Mouse (Mus musculus) stomach, postnatal 0 days (tissue): ENCODE results near the gene Plekhj1. TPM values are rescaled to one million over a fixed set of nuclear protein-coding genes. Genes with fewer than 3 reads are reported as not detected.

Source experiments
- ATAC-seq: fragments of 200-750 bp; cut with Nextera tagmentation; 2 replicates; pipeline ENCODE4 v1.8.0; 2017; ENCODE audit not compliant: low FRiP score, low TSS enrichment
- DNase-seq: peaks from one replicate; pipeline ENCODE4 v3.0.0-alpha.2; 2016; ENCODE audit warnings: low spot score
- H3K27ac ChIP-seq: fragments of 300-500 bp; sonication (generic); replicated peaks from 2 replicates; pipeline ENCODE4 v1.5.1; 2014; ENCODE audit warnings: mild to moderate bottlenecking, control low read depth
- H3K27me3 ChIP-seq: fragments of 300-500 bp; sonication (generic); 2 replicates; pipeline ENCODE4 v1.6.1; 2014; ENCODE audit warnings: low read length; ENCODE audit not compliant: control insufficient read depth, insufficient read depth
- H3K36me3 ChIP-seq: fragments of 300-500 bp; sonication (generic); 2 replicates; pipeline ENCODE4 v1.6.1; 2014; ENCODE audit warnings: low read length, mixed read lengths; ENCODE audit not compliant: control insufficient read depth, insufficient read depth
- H3K4me1 ChIP-seq: fragments of 300-500 bp; sonication (generic); replicated peaks from 2 replicates; pipeline ENCODE4 v1.6.1; 2014; ENCODE audit warnings: antibody characterized with exemption; ENCODE audit not compliant: control insufficient read depth, insufficient read depth
- H3K4me2 ChIP-seq: fragments of 300-500 bp; sonication (generic); replicated peaks from 2 replicates; pipeline ENCODE4 v1.6.1; 2014; ENCODE audit warnings: low read depth, mild to moderate bottlenecking, control low read depth, moderate library complexity
- H3K4me3 ChIP-seq: fragments of 300-500 bp; sonication (generic); 2 replicates; pipeline ENCODE4 v1.5.1; 2014; ENCODE audit warnings: low read depth, low read length, control low read depth
- H3K9ac ChIP-seq: fragments of 300-500 bp; sonication (generic); 2 replicates; pipeline ENCODE4 v1.6.1; 2014; ENCODE audit warnings: mild to moderate bottlenecking, low read length, control low read depth, mixed read lengths
- H3K9me3 ChIP-seq: fragments of 300-500 bp; sonication (generic); 2 replicates; pipeline ENCODE4 v1.6.1; 2016; ENCODE audit warnings: low read length; ENCODE audit not compliant: control insufficient read depth
- CTCF ChIP-seq: IDR thresholded peaks from 2 replicates; pipeline ENCODE4 v1.5.1; 2016; ENCODE audit warnings: antibody characterized with exemption, low read depth, mild to moderate bottlenecking, moderate library complexity
- EP300 ChIP-seq: optimal IDR thresholded peaks from 2 replicates; pipeline ENCODE3; 2016; ENCODE audit warnings: antibody characterized with exemption
- WGBS: fragments of 180-500 bp; shearing (Covaris S2); extraction: QIAGEN DNeasy Blood & Tissue Kit; methylation state at CpG from one replicate; pipeline ENCODE4 v1.1.7; 2014; 5-methylcytosine and 5-hydroxymethylcytosine counted together
- polyA plus RNA-seq: library from polyadenylated mRNA; unstranded; fragments of >200 nt; fragmentation: Nextera tagmentation; extraction: Ambion mirVana; gene quantifications from 2 replicates; pipeline ENCODE4 v1.2.1, GENCODE M21; 2015

Gene Plekhj1
- polyA plus RNA-seq, 1 experiment from 2014 or later, result 62.0 TPM

DNA sequence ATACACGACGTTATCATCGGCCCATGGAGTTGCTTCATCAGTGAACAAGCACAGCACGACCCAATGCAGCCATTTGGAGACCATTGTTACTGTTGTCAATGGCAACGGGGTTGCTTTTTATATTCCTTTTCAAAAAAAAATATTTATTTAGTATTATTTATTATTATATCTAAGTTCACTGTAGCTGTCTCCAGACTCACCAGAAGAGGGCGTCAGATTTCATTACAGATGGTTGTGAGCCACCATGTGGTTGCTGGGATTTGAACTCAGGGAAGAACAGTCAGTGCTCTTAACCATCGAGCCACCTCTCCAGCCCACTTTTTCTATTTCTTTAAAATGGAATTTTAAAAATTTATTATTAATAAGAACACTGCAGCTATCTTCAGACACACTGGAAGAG, 16.4 kb upstream of the Plekhj1 start:
- Histone ChIP-seq H3K4me2 (no peak overlapping the region), H3K4me3 (no peak overlapping the region), H3K9me3 (no peaks in the 10 kb centered on the region), H3K36me3 (no peaks in the 10 kb centered on the region), H3K9ac (no peak overlapping the region), H3K4me1 (no peaks in the 10 kb centered on the region), H3K27ac (no peak overlapping the region), H3K27me3 (no peaks in the 10 kb centered on the region)
- no peak for DNase-seq
- no peak for TF ChIP-seq EP300
- TF ChIP-seq CTCF, result peak; percentile 25; the same call in 1 of the 2 replicates
- no peak for ATAC-seq
- 58% methylated on average over 7 of the region's 7 CpGs for WGBS

GRCm38 (mm10) chr10:80813366-80813765, 14.9 kb upstream of the Plekhj1 start, which contains the start of gene Jsrp1:
TSS of gene Jsrp1 (minus strand) at chr10:80813498.
- H3K9me3 ChIP-seq, result no peaks in the 10 kb centered on the region
- H3K36me3 ChIP-seq, result no peaks in the 10 kb centered on the region
- H3K9ac ChIP-seq, result no peak within 1 kb of the TSS
- no peak within 1 kb of the TSS for H3K4me3 ChIP-seq
- H3K4me2 ChIP-seq, result no peak within 1 kb of the TSS
- no peak within 1 kb of the TSS for H3K27ac ChIP-seq
- WGBS, result 76% methylated on average over 4 of the region's 4 CpGs
- ATAC-seq, result no peak; the same call in 1 of the 2 replicates
- DNase-seq, result no peak
- TF ChIP-seq CTCF, result no peak
- TF ChIP-seq EP300, result no peak
- no peaks in the 10 kb centered on the region for H3K27me3 ChIP-seq
- no peaks in the 10 kb centered on the region for H3K4me1 ChIP-seq

DNA sequence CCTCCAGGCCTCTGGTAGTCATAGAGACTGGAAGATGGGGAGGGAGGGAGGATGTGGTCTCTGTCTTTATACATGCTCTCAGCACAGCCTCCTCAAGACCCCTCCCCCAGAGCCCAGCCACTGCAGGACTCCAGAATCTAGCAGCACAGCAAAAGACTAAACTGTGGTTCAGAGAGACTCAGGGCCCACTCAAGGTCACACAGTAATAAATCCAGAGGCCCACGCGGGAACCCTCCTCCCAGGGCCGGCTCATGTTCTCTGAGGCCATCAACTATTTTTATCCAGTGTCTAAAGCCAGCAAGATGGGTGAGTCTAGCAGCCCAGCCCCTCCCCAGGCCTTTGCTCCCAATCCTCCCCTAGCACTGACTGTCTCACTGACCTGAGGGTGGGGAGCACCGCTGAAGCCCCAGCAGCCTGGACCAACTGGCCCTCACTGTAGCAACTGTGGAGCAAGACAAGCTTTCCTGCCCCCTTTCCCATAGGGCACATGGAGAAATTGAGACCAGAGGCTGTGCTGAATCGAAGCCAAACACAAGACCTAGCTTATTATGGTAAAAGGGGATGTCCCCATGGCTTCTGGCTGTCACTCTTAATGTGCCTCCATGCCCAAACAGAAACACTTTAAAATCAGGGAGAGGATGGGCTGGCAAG, 14.1 kb upstream of the Plekhj1 start:
- H3K27ac ChIP-seq, result no peak overlapping the region
- WGBS, result 52% methylated on average over 5 of the region's 5 CpGs
- no peaks in the 10 kb centered on the region for H3K9me3 ChIP-seq
- H3K27me3 ChIP-seq, result no peaks in the 10 kb centered on the region
- H3K4me1 ChIP-seq, result no peaks in the 10 kb centered on the region
- no peak overlapping the region for H3K4me2 ChIP-seq
- no peak for TF ChIP-seq EP300
- no peak for TF ChIP-seq CTCF
- ATAC-seq (no peak), DNase-seq (no peak)
- no peak overlapping the region for H3K9ac ChIP-seq
- no peak overlapping the region for H3K4me3 ChIP-seq
- H3K36me3 ChIP-seq, result no peaks in the 10 kb centered on the region

DNA sequence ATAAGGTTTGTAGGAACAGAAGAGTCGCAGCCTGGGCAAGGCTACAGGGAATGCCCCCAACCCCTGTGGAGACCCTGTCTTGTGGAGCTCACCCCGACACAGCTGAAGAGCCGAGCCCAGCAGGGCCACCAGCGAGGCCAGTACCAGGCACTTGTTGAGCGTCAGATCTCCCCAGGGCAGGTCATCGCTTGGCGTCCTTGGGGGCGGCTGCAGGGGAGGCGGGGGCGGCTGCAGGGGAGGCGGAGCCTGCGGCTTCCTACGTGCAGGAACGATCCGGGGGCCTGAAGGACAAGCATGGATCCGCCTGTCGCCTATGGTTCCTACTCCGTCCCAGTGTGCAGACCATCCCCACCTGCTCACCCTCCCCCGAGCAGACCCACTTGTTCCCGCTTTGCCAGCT, 11.7 kb upstream of the Plekhj1 start:
- no peak for ATAC-seq
- H3K4me1 ChIP-seq, result no peaks in the 10 kb centered on the region
- no peaks in the 10 kb centered on the region for H3K9me3 ChIP-seq
- no peak overlapping the region for H3K4me2 ChIP-seq
- DNase-seq, result no peak
- no peak overlapping the region for H3K4me3 ChIP-seq
- H3K27me3 ChIP-seq, result no peaks in the 10 kb centered on the region
- no peak overlapping the region for H3K27ac ChIP-seq
- H3K9ac ChIP-seq, result no peak overlapping the region
- no peak for TF ChIP-seq CTCF
- no peak for TF ChIP-seq EP300
- WGBS, result 13% methylated on average over 19 of the region's 20 CpGs
- H3K36me3 ChIP-seq, result no peaks in the 10 kb centered on the region

GRCm38 (mm10) chr10:80808985-80809632, 10.7 kb upstream of the Plekhj1 start:
- H3K4me1 ChIP-seq, result no peaks in the 10 kb centered on the region
- no peaks in the 10 kb centered on the region for H3K9me3 ChIP-seq
- H3K27ac ChIP-seq, result no peak overlapping the region
- H3K4me2 ChIP-seq, result peak overlapping the region; percentile 21; the same call in 1 of the 2 replicates
- 0 out of 2 replicates have a peak, but pooled peaks cover 3% of the 10 kb centered on the region for H3K36me3 ChIP-seq
- no peak overlapping the region for H3K4me3 ChIP-seq
- WGBS, result 11% methylated on average over 13 of the region's 18 CpGs
- no peaks in the 10 kb centered on the region for H3K27me3 ChIP-seq
- H3K9ac ChIP-seq, result no peak overlapping the region; the same call in 1 of the 2 replicates
- ATAC-seq, result no peak
- no peak for DNase-seq
- TF ChIP-seq CTCF (no peak), EP300 (no peak)
